Mouse (Mus musculus) right cerebral cortex, adult 18-20 months (tissue): Measurements from ENCODE around the gene Eif3c.

Source experiments
- DNase-seq: peaks from one replicate; pipeline ENCODE4 v3.0.0; 2022; ENCODE audit warnings: mixed read lengths

Eif3c gene

DNA sequence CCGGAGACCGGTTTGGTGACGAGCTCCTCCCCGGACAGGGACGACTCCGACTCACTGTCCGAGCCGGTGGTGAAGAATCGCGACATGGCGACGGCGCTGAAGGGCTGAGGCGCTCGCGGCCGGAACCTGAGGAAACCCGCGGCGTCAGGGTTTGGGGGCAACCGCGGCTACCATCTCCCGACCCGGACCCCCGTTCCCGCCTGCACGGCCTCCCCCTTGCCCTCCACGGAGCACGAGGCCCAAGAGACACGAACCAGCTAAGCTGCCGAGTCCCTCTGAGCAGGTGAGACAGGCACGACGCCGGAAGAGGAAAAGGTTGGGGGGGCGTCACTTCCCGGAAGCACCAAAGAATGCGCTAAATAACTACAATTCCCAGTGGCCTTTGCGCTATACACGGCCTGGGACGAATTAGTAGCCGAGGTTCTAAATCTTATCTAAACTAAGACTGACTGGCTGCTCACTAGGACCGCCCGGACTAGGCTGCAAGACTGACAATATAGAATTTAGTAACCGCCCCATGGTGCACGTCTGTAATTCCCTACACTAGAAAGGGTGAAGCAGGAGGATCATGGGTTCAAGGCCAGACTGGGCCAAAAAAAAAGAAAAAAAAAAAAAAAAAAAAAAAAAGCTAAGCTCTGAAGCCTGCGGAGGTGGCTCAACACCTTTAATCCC is at the start of gene Eif3c:
Gene Eif3c, minus strand, starts transcription at position 318 of the 672 bp plus-strand sequence.
- DNase-seq, result peak; percentile 92

GRCm38 (mm10) chr7:126612736-126613135 is 46.5 kb upstream of the Eif3c start:
- no peak for DNase-seq

DNA sequence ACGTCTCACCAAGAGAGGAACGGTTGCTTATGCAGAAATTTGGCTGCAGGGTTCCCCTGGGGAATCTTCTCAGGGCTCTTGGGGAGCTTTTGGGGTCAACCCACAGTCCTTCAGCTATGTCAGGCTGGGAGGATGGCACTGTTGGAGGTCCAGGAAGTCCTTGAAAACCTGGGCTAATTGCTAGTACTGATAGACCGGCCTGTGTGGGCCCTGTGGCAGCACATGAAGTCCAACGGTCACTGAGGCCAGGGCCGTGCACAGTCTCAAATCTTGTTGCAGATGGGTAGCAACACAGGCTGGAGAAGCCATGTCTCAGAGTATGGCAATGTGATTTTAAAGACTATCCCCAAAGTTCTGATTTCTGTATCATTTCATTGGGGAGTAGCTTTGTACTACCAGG is 41.6 kb upstream of the Eif3c start:
- DNase-seq, result no peak

DNA sequence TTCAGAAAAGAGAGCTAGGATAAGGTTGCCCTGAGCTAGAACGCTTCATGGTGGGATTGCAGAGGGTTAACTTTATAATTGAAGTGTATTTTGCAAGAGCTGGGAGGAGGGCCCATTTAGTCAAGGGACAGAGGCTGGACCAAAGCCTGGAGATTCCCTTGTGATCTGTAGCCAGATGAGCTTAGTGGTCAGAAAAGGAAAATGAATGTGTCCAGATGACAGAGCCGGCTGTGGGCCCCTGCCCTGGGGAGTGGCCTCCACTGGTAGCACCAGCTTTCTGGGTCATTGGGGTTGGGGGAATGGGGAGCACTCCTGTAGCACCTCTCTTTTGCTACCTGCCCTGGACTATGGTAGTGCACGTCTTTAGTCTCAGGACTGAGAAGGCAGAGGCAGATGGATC is 40.9 kb upstream of the Eif3c start:
- DNase-seq, result no peak

DNA sequence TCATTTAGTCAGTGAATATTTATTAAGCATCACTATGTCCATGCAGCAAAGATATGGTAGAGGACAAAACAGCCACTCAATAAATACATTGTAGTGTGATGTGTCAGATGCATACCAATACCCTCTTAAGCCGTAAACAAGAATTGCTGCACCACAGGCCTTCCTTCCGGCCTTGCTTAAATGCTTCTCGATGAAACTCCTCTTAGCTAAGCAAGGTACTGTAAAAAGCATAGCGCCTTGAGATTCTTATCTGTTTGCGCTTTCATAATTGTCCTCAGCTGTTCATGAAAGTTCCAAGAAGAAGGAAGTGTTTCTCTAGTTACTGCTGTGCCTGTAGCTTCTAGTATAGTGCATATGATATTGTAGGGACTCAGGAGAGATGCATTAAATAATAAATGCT is 40.4 kb upstream of the Eif3c start:
- DNase-seq, result no peak

DNA sequence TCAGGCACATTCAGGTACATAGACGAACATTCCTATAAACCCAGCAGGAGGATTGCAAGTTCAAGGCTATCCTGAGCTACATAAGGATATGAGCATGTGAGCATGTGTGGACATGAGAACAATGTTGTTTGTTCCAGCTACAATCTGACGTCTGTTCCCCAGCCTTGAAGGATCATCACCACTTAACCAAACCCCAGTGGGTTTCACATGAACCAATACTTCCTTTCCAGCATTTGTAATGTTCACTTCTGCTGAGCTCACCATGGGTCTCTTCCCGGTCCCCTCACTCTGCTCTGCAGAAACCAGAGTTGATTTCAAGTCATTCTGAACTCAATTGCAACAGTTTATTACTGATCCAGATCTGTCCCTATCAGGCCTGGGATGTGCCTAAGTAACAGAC is 36.4 kb upstream of the Eif3c start:
- DNase-seq, result no peak

- DNase-seq, result no peak
Measured at GRCm38 (mm10) chr7:126601896-126602295, 35.7 kb upstream of the Eif3c start.

DNA sequence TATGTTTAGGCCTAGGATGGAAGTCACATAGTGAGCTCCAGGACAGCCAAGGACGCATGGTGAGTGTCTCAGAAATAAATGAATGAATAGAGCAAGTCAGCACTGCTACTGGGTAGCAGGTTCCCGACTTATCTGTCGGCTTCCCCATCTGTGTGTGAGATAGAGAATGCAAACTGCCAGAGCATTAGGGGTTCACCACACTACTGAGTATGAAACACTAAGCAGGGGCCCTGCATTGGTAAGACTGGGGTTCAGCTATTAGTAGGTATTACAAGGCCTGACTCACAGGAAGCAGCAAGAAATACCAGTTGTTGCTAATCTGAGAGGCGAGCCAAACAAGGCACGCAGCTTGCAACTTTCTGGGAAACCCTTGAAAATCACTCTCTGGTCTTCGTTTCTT is 32.7 kb upstream of the Eif3c start:
- no peak for DNase-seq

DNA sequence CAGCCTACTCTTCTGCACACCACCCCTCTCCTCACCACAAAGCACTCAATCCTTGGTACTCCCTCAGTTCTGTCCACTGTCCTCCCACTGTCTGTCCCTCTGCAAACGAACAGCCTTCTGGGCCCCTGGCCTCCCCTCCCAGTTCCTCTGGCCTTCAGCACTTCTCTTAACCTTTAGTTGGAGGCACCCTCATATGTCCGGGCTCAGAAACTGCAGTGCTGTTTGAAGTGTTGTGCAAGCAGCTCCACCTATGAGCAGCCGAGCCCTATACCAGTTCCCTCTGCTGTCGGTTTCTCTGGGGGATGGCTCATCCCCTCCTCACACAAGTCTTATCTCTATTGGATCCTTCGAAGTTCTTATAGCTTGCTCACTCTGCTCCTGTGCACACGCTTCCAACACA is 30.2 kb upstream of the Eif3c start:
- DNase-seq, result no peak

DNA sequence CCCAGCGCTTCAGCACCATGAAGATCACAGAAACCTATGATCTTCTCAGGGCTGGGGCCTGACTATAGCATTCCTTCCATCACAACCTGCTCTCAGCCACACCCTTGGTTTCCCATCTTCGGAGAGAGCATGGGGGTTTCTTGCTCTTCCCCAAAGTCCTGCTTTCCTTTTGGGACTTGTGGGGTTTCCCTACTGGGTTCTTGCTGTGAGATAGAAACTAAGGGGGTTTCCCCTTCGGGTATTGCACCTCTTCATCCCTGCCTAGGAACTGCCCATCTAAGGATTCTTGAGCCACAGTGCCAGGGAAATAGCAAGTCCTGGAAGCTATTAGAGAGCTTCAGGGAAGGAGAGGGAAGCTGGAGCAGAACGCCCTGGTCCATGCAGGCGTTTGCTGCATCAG is 29.7 kb upstream of the Eif3c start:
- no peak for DNase-seq

DNA sequence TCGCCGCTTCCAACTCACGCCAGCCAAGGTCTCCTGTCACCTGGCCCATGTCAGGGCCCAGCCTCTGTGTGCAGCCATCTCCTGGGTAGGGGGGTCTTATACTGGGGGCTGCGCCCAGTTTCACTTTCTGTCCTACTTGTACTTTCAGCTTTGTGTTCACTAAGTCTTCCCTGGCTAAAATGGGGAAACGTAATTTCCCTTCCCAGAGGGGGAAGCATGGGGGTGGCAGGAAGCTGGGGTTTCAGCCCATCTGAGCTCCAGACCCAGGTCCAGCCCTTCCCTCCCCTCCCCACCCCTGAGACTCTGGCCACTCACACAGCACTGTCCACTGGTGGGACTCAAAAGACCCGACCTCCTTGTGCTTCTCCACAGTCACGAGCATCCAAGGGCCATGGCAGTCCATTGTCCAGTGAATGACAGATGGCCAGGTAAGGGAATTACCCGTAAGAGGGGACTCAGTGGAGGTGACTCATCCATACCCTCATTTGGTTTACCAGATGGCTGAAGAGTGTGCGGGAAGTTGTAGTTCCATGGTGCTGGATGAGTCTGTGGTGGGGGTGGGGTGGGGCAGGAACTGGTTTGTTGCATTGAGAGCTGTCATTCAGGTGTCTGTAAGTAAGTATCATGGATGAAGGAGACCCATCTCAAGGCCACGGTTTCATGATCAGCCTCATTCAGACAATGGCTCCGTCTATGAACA is 28.8 kb upstream of the Eif3c start, which contains the start of gene Il27:
Gene Il27, minus strand, starts transcription at position 80 of the 700 bp plus-strand sequence.
- no peak for DNase-seq

- DNase-seq, result no peak
Measured at GRCm38 (mm10) chr7:126587779-126588178, 21.6 kb upstream of the Eif3c start.

- DNase-seq, result no peak
Measured at GRCm38 (mm10) chr7:126586839-126587238, 20.6 kb upstream of the Eif3c start.

DNA sequence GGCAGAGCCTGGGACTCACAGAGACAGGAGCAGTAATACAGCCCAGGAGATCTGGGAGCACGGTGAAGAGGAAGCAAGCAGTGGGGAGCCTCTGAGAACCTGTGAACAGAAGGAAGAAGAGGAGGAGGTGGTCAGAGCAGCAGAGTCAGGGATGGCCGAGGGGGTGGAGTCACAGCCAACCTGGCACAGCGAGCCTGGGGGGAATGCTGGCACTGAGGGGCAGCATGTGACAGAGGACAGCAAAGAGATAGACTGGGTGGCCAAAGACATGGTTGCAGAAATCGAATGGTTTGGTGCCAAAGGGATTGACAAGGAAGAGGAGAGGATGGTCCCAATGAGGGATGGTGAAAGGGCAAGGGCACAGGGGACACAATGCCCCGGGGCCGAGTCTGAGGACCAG is 19.5 kb upstream of the Eif3c start, which contains the start of gene Cln3:
Gene Cln3, minus strand, starts transcription at position 101 of the 400 bp plus-strand sequence.
- DNase-seq, result no peak

- no peak for DNase-seq
Measured at GRCm38 (mm10) chr7:126584506-126584977, 18.3 kb upstream of the Eif3c start, which contains the start of gene Apobr. Gene Apobr, plus strand, starts transcription at chr7:126584942.

GRCm38 (mm10) chr7:126583761-126584160 is 17.6 kb upstream of the Eif3c start:
- no peak for DNase-seq

GRCm38 (mm10) chr7:126583251-126583709 is 17.1 kb upstream of the Eif3c start:
- peak; percentile 87 for DNase-seq

DNA sequence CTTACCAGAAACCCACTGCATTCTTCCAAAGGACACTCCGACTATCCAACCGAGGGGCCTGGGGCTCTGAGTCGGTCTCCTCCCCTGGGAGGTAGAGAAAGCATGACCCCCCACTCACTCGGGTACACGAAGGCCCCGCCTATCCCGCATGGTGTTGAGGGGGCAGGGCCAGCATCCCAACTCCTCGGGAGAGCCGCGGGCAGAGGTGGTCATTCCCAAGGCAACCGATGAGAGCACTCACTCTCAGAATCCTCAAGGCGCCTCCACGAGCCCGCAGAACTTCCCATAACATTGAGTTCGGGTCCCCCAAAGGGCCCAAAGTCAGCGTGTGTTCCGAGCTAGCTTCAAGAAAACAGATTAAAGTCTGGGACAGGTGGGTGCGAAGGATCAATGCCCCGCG is 16.5 kb upstream of the Eif3c start:
- DNase-seq, result no peak

DNA sequence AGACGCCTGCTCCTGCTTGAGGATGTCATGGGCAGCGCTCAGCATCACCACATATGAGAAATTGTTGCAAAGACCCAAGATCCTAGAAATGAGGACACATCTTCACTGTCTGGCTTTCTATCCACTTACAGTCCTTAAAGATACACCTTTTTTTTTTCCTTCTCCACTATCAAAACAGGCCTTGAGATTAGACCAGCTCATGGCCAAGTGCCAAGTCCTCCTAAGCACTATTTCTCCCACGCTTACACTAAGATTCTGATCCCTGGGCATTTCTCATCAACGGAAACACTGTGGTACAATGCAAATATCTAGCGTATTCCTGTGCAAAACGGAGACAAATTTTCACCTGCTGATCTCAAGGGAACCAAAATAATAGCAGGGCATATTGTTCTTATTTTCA is 15.4 kb upstream of the Eif3c start:
- no peak for DNase-seq

DNA sequence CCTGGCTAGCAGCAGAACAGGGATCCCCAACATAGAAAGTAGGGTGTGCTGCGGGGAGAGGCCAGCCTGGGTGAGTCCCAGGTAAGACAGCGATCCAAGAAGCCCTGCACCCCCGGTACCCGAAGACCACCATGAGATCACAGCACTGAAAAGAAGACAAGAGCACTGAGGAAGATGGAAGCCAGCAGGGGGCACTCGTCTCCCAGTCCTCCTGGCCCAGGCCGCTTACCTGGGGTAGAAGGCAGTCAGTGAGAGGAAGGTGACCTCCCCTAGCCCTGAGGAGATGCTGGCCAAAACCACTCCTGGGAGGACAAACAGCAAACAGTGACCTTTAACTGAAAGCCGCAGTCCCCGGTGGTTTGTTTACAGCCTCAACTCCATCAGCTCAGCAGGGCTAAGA is 13.0 kb upstream of the Eif3c start:
- DNase-seq, result no peak

DNA sequence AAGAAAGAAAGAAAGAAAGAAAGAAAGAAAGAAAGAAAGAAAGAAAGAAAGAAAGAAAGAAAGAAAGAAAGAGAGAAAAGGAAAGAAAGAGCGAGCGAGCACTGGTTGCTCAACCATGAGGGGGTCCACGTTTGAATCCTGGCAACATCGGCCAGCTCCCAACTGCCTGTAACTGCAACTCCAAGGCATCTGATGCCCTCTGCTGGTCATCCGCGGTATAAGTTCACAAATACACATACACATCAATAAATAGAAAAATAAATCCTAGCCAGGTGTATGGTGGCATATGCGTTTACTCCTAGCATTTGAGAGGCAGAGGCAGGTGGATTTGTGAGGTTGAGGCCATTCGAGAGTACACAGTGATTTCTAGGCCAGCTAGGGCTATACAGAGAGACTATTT is 10.7 kb upstream of the Eif3c start:
- DNase-seq, result no peak

DNA sequence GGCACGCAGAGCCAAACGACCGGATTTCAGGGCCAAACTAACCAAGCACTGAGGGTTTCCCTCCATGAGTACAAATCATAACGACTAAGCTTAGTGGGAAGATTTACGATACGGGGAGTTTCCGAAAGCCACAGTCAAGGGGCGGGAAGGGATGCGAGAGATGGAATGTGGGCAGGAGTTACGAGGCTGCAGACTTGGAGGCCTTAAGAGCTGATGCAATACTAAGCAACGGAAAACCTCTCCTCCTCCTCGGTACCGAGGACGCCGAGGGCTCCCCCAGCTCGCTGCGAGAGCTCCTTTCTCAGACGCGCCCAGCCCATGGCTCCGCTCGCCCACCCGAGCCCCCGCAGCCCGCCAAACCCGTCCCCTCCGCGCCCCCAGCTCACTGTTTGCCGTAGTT is 518 bp downstream of the Eif3c start:
- no peak for DNase-seq

DNA sequence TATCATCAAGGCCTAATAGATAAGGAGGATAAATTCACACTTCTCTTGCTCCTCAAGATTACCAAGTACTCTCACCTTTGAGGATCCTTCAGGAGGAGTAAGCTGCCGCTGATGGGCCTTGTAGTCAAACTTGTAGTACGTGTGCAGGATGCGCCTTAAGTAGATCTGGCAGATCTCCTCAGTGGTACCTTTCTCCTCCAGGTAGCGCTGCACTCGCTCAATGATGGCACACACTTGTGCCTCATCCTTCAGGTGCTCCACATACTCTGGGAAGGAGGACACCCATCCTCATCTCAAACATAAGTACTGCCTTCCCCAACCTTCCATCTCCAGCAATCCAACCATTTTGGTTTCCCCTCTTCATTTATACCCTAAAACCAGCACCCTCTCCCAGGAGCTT is 9.6 kb downstream of the Eif3c start:
- DNase-seq, result no peak

DNA sequence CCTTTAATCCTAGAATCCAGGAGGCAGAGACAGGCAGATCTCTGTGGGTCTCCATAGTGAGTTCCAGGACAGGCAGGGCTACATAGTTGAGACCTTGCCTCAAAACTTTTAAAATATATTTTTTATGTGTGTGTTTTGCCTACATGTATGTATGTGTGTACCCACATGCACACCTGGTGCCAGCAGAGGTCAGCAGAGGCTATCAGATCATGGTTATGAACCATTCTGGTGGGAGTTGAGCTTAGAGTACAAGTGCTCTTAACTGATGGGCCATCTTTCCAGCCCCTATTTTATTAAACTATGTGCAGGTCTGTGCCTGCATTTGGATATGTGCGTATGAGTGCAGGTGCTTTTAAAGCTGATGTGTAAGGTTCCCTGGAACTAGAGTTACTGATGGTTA is 11.4 kb downstream of the Eif3c start:
- DNase-seq, result no peak
